Mouse (Mus musculus) midbrain, embryonic 13.5 days (tissue): ENCODE data around the gene Gm8165. TPM values are rescaled to one million over a fixed set of nuclear protein-coding genes. Genes with fewer than 3 reads are reported as not detected.
"Not testable (repeated sequence)": the region's sequence is repeated elsewhere in the genome, so short reads cannot be mapped to it uniquely, and the experiment has no call there.

Source experiments
- ATAC-seq: fragments of 200-750 bp; cut with Nextera tagmentation; 2 replicates; pipeline ENCODE4 v1.8.0; 2017; ENCODE audit warnings: mild to moderate bottlenecking, moderate TSS enrichment, moderate library complexity
- H3K27ac ChIP-seq: fragments of 300-500 bp; sonication (generic); 2 replicates; pipeline ENCODE4 v1.5.1; 2015; ENCODE audit warnings: inconsistent platforms, mild to moderate bottlenecking, moderate library complexity
- H3K27me3 ChIP-seq: fragments of 300-500 bp; sonication (generic); 2 replicates; pipeline ENCODE4 v1.6.1; 2015; ENCODE audit warnings: mild to moderate bottlenecking, inconsistent platforms
- H3K36me3 ChIP-seq: fragments of 300-500 bp; sonication (generic); 2 replicates; pipeline ENCODE4 v1.6.1; 2015; ENCODE audit warnings: mild to moderate bottlenecking, inconsistent platforms
- H3K4me1 ChIP-seq: fragments of 300-500 bp; sonication (generic); replicated peaks from 2 replicates; pipeline ENCODE4 v1.6.1; 2015; ENCODE audit warnings: inconsistent platforms
- H3K4me2 ChIP-seq: fragments of 300-500 bp; sonication (generic); replicated peaks from 2 replicates; pipeline ENCODE4 v1.6.1; 2015; ENCODE audit warnings: moderate library complexity, mild to moderate bottlenecking, inconsistent platforms
- H3K4me3 ChIP-seq: fragments of 300-500 bp; sonication (generic); replicated peaks from 2 replicates; pipeline ENCODE4 v1.5.1; 2015; ENCODE audit warnings: mild to moderate bottlenecking, inconsistent platforms
- H3K9ac ChIP-seq: fragments of 300-500 bp; sonication (generic); replicated peaks from 2 replicates; pipeline ENCODE4 v1.6.1; 2015; ENCODE audit warnings: mild to moderate bottlenecking, inconsistent platforms
- H3K9me3 ChIP-seq: fragments of 300-500 bp; sonication (generic); 2 replicates; pipeline ENCODE4 v1.6.1; 2016; ENCODE audit warnings: mild to moderate bottlenecking, inconsistent platforms
- WGBS: fragments of 180-500 bp; shearing (Covaris S2); methylation state at CpG from one replicate; pipeline ENCODE4 v1.1.7; 2015; 5-methylcytosine and 5-hydroxymethylcytosine counted together
- polyA plus RNA-seq: library from polyadenylated mRNA; unstranded; fragments of >200 nt; fragmentation: Nextera tagmentation; extraction: Ambion mirVana; gene quantifications from 2 replicates; pipeline ENCODE4 v1.2.1, GENCODE M21; 2015

Gm8165 gene
- not detected in 2 replicates for polyA plus RNA-seq

GRCm38 (mm10) chr14:43677099-43677498 is at the start of gene Gm8165:
Gene Gm8165 (minus strand): TSS chr14:43677199.
- not testable (repeated sequence) for H3K4me1 ChIP-seq, H3K9me3 ChIP-seq, ATAC-seq, H3K9ac ChIP-seq, H3K36me3 ChIP-seq, H3K27me3 ChIP-seq, H3K27ac ChIP-seq, H3K4me3 ChIP-seq, H3K4me2 ChIP-seq
- 78% methylated on average over 1 of the region's 2 CpGs for whole genome bisulfite sequencing

GRCm38 (mm10) chr14:43697621-43698020 is 20.6 kb upstream of the Gm8165 start, which contains the start of gene Gm7324:
Gene Gm7324 (plus strand): TSS chr14:43697828.
- not testable (repeated sequence) for H3K9me3 ChIP-seq, H3K9ac ChIP-seq, H3K4me3 ChIP-seq, H3K4me2 ChIP-seq, ATAC-seq, H3K4me1 ChIP-seq, H3K27ac ChIP-seq, H3K27me3 ChIP-seq, H3K36me3 ChIP-seq
- 92% methylated on average over 4 of the region's 4 CpGs for WGBS

Other genes starting within 250 kb of the Gm8165 start
- gene Gm5799, start 133.6 kb downstream of the Gm8165 start, polyA plus RNA-seq: not detected in 2 replicates
- gene Gm17654, start 98.1 kb downstream of the Gm8165 start, polyA plus RNA-seq: not detected in 2 replicates
- not detected in 2 replicates for gene Gm10375, start 69.2 kb downstream of the Gm8165 start, polyA plus RNA-seq
- 1.3 and 1.5 TPM in 2 replicates for gene Gm7324, start 20.6 kb upstream of the Gm8165 start, polyA plus RNA-seq
- not detected in 2 replicates for gene Gm16506, start 50.3 kb upstream of the Gm8165 start, polyA plus RNA-seq
- gene Gm6526, start 70.7 kb upstream of the Gm8165 start, polyA plus RNA-seq: not detected in 2 replicates
- not detected in 2 replicates for gene Gm8180, start 107.5 kb upstream of the Gm8165 start, polyA plus RNA-seq
- not detected in 2 replicates for gene Ear1, start 198.3 kb upstream of the Gm8165 start, polyA plus RNA-seq
- not detected in 2 replicates for gene Ear10, start 246.4 kb upstream of the Gm8165 start, polyA plus RNA-seq
- 4.5 and 4.9 TPM in 2 replicates for gene Gm8113, start 248.2 kb upstream of the Gm8165 start, polyA plus RNA-seq